Mouse (Mus musculus) G1E (cell line): ENCODE measurements around the gene Eif2b5. TPM values are rescaled to one million over a fixed set of nuclear protein-coding genes. Genes with fewer than 3 reads are reported as not detected.
"Not testable (repeated sequence)": the region's sequence is repeated elsewhere in the genome, so short reads cannot be mapped to it uniquely, and the experiment has no call there.

Experiments
- ATAC-seq: 2 replicates; pipeline ENCODE4 v1.8.0; 2016; ENCODE audit warnings: mild to moderate bottlenecking; ENCODE audit not compliant: insufficient number of reproducible peaks, poor library complexity, low FRiP score, severe bottlenecking; ENCODE audit errors: extremely low read depth
- DNase-seq: peaks from one replicate; pipeline ENCODE4 v3.0.0; 2012; ENCODE audit warnings: low spot score
- H3K27me3 ChIP-seq: 2 replicates; pipeline ENCODE4 v1.6.1; 2012; ENCODE audit warnings: mild to moderate bottlenecking, low read length, inconsistent platforms; ENCODE audit not compliant: insufficient read depth
- H3K36me3 ChIP-seq: replicated peaks from 2 replicates; pipeline ENCODE3; 2012; ENCODE audit warnings: mild to moderate bottlenecking, inconsistent platforms
- H3K4me1 ChIP-seq: 2 replicates; pipeline ENCODE4 v1.6.1; 2012; ENCODE audit warnings: low read depth, low read length, inconsistent platforms, mixed read lengths; ENCODE audit not compliant: insufficient read depth
- H3K4me3 ChIP-seq: 2 replicates; pipeline ENCODE4 v1.5.1; 2012; ENCODE audit warnings: low read depth, mild to moderate bottlenecking, inconsistent platforms, low read length, moderate library complexity, mixed read lengths
- H3K9me3 ChIP-seq: replicated peaks from 2 replicates; pipeline ENCODE4 v1.6.1; 2012; ENCODE audit warnings: inconsistent platforms
- CTCF ChIP-seq: IDR thresholded peaks from 2 replicates; pipeline ENCODE4 v1.5.1; 2012; ENCODE audit warnings: low read depth, low read length, inconsistent platforms, mixed read lengths
- GATA1 ChIP-seq: IDR thresholded peaks from 2 replicates; pipeline ENCODE4 v1.6.1; 2012; ENCODE audit warnings: borderline replicate concordance, low read length, inconsistent platforms, mixed read lengths
- GATA2 ChIP-seq: IDR thresholded peaks from 2 replicates; pipeline ENCODE4 v1.6.1; 2012; ENCODE audit warnings: low read depth, low read length, inconsistent platforms, borderline replicate concordance
- POLR2AphosphoS5 ChIP-seq: IDR thresholded peaks from 2 replicates; pipeline ENCODE4 v1.6.1; 2012; ENCODE audit warnings: low read depth, low read length, inconsistent platforms; ENCODE audit not compliant: insufficient replicate concordance
- TAL1 ChIP-seq: conservative IDR thresholded peaks from 2 replicates; pipeline ENCODE4 v1.6.1; 2012; ENCODE audit warnings: low read depth, low read length, inconsistent platforms, mixed read lengths
- polyA plus RNA-seq: library from polyadenylated mRNA; stranded (reverse); fragments of >175 nt; gene quantifications from 2 replicates; pipeline ENCODE4 v1.2.3, GENCODE M21; 2012
- total RNA-seq, 2 experiments: library from RNA; stranded (forward) in 1 of 2; stranded (reverse) in 1 of 2; fragments of 200-1000 nt in 1 of 2; fragments of >200 nt in 1 of 2; fragmentation: Nextera tagmentation in 1 of 2; gene quantifications; 2 replicates each; pipeline ENCODE4 v1.2.3; 2014 to 2017

Eif2b5 gene
- total RNA-seq (2014; fragmentation: Nextera tagmentation) (40.5 and 43.6 TPM in 2 replicates), total RNA-seq (2017) (105 and 107 TPM in 2 replicates), polyA plus RNA-seq (24.8 and 25.5 TPM in 2 replicates)

DNA sequence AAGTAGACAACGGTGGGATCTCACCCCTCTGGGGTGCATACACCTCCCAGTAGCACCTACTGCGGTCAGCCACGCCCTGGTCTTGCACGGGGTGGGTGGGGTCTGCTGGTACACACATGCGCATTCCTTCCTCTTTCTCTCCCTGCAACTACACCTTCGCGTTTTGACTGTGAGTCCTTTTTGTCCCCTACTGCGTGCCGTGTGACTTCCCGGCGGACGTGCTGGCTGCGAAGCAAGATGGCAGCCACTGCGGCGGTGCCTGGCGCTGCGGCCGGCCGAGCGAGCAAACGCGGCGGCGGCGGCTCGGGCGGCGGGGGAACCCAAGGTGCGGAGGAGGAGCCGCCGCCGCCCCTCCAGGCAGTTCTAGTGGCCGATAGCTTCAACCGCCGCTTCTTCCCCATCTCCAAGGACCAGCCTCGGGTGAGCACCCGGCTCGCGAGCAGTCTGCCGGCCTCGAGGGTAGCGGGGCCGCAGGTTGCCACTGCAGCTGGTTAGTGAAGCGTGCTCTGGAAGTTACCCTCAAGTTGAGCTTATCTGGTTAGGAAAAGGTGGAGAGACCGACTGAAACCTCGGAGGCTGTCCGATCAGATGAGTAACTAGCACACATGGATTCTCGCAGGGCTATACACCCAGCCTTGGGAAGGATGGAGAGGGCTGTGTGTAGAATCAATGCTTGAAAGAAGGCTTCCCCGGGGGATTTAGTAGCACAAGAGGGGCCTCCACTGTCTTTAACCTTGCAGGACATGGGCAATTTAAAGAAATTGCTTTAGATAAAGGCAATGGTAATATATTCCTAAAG lies at the start of gene Eif2b5:
Gene Eif2b5, plus strand, starts transcription at position 141 of the 799 bp plus-strand sequence.
- Histone ChIP-seq H3K4me1 (peaks cover 31% of the 10 kb centered on the region), H3K36me3 (peaks cover 39% of the 10 kb centered on the region), H3K27me3 (no peaks in the 10 kb centered on the region), H3K4me3 (peak within 1 kb of the TSS; percentile 84), H3K9me3 (no peaks in the 10 kb centered on the region; the same call in 1 of the 2 replicates)
- DNase-seq = peak; percentile 81
- peak; percentile 92 for ATAC-seq
- no peak for TF ChIP-seq GATA2
- no peak for TF ChIP-seq CTCF
- TF ChIP-seq POLR2AphosphoS5 = no peak
- TF ChIP-seq GATA1 = no peak
- no peak for TF ChIP-seq TAL1

DNA sequence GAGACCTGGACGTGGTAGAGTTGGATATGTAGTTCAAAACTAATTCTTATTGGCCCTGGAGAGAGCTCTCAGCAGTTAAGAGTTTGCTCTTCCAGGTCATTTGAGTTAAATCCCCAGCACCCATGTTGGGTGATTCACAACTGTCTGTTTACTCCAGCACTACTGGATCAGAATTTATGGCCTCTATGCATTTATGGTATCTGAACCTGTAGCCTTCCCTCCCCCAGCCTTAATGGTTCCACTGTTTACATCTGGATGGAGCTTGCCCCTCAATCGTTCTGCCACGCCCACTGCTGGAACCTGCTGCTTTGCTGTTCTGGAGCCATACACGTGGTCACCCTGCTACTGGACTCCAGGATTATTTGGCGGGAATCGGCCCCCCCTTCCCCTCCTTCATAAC lies 46.8 kb upstream of the Eif2b5 start:
- H3K27me3 ChIP-seq = peaks cover 3% of the 10 kb centered on the region; the same call in 1 of the 2 replicates
- H3K9me3 ChIP-seq = no peaks in the 10 kb centered on the region
- no peak overlapping the region for H3K4me3 ChIP-seq
- DNase-seq (no peak), ATAC-seq (no peak)
- H3K36me3 ChIP-seq = no peaks in the 10 kb centered on the region
- no peak for TF ChIP-seq CTCF
- no peak for TF ChIP-seq GATA2
- TF ChIP-seq POLR2AphosphoS5 = no peak
- no peak for TF ChIP-seq TAL1
- TF ChIP-seq GATA1 = no peak
- H3K4me1 ChIP-seq = no peaks in the 10 kb centered on the region

GRCm38 (mm10) chr16:20454155-20454654 lies 44.4 kb upstream of the Eif2b5 start:
- ATAC-seq (no peak), DNase-seq (no peak)
- no peaks in the 10 kb centered on the region for H3K4me1 ChIP-seq
- H3K9me3 ChIP-seq = no peaks in the 10 kb centered on the region
- H3K27me3 ChIP-seq = peaks cover 2% of the 10 kb centered on the region
- H3K36me3 ChIP-seq = no peaks in the 10 kb centered on the region
- H3K4me3 ChIP-seq = no peak overlapping the region
- TF ChIP-seq CTCF (no peak), GATA2 (no peak)

DNA sequence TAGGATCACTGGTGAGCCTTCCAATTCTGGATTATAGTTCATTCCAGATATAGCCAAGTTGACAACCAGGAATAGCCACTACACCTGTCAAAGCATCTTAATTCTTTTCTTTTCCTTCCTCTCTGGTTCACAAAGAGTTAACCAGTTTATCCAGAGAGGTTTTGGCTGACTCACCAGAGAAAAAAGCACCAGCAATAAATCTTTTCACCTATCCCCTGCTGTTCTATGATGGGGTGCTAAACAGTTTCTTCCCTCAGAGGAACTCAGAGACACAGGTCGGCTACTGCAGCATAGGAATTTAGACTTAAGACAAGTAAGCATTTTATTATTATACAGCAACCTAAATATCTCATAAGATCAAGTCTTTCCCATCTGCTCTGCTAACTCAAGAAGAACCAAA lies 42.5 kb upstream of the Eif2b5 start:
- TF ChIP-seq POLR2AphosphoS5 = no peak
- no peak for TF ChIP-seq CTCF
- TF ChIP-seq GATA2 = no peak
- no peak for TF ChIP-seq GATA1
- no peak for TF ChIP-seq TAL1
- no peak overlapping the region for H3K4me3 ChIP-seq
- ATAC-seq = no peak
- no peaks in the 10 kb centered on the region for H3K36me3 ChIP-seq
- DNase-seq = no peak
- H3K4me1 ChIP-seq = no peaks in the 10 kb centered on the region
- H3K9me3 ChIP-seq = no peaks in the 10 kb centered on the region
- no peaks in the 10 kb centered on the region; the same call in 1 of the 2 replicates for H3K27me3 ChIP-seq

DNA sequence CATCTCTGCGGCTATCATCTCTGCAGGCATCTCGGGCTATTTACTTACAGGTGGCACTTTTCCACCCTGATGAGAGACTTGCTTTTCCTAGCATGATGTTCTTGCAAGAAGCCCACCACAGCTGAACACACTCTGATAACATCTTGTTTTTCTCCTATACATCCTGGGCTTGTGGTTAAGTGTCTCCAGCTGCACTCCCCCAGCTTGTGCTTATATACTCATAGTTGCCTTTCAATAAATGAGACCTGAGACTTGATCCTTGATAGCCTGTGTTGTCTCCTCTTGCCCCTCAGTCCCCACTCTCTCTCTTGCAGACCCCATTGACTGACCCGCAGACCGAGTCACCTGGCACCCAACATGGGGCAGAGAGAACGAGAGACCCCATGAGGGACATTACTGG lies 39.9 kb upstream of the Eif2b5 start:
- not testable (repeated sequence) for ATAC-seq, DNase-seq, H3K27me3 ChIP-seq, H3K9me3 ChIP-seq, H3K36me3 ChIP-seq, H3K4me3 ChIP-seq, H3K4me1 ChIP-seq

DNA sequence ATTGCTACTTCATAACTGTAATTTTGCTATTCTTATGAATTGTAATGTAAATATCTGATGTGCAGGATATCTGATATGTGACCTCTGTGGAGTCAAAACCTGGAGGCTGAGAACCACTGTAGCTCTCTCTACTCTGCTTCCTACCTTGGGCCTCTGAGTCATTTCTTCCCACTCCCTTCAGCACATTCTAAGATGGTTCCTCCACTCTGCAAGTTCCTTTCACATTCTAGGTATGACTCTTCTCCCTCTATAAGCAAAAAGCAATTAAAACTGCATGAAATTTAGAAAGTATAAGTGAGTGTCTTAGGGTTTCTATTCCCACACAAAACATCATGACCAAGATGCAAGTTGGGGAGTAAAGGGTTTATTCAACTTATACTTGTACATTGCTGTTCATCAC lies 33.9 kb upstream of the Eif2b5 start:
- H3K4me3 ChIP-seq = no peak overlapping the region
- H3K4me1 ChIP-seq = no peaks in the 10 kb centered on the region
- no peak for ATAC-seq
- TF ChIP-seq CTCF (no peak), TAL1 (no peak), POLR2AphosphoS5 (no peak), GATA1 (no peak), GATA2 (no peak)
- DNase-seq = no peak
- 0 out of 2 replicates have a peak, but pooled peaks cover 2% of the 10 kb centered on the region for H3K27me3 ChIP-seq
- no peaks in the 10 kb centered on the region for H3K36me3 ChIP-seq
- H3K9me3 ChIP-seq = no peaks in the 10 kb centered on the region

DNA sequence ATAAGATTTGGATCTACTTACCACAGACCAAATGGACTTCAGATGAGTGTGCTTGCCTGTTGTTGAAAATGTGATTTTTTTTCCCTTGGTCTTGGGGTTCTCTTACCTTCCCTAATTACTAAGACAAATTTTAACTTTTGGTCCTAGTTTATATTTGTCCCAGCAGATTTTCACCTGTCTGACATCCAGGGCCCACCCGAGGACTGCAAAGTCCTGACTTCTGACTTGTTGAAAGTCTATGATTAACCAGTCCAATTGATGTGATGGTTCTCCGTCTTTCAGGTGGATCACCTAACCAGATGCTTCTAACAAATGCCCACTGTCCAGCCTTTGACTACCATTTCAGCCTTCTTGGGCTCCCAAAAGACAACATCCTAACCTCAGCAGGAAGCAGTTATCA lies 27.6 kb upstream of the Eif2b5 start:
- no peaks in the 10 kb centered on the region for H3K4me1 ChIP-seq
- H3K27me3 ChIP-seq = peaks cover 6% of the 10 kb centered on the region; the same call in 1 of the 2 replicates
- no peak for DNase-seq
- ATAC-seq = no peak
- H3K36me3 ChIP-seq = no peaks in the 10 kb centered on the region
- H3K4me3 ChIP-seq = no peak overlapping the region
- no peak for TF ChIP-seq TAL1
- TF ChIP-seq GATA1 = no peak
- no peak for TF ChIP-seq CTCF
- no peak for TF ChIP-seq GATA2
- TF ChIP-seq POLR2AphosphoS5 = no peak
- H3K9me3 ChIP-seq = no peaks in the 10 kb centered on the region
